Mouse (Mus musculus): ENCODE data around the gene Tssk2. TPM values are rescaled to one million over a fixed set of nuclear protein-coding genes. Genes with fewer than 3 reads are reported as not detected.
A peak's percentile ranks its signal among the peaks of the same experiment; 100 is the strongest.

Tssk2 gene
- polyA plus RNA-seq, 1 experiment from 2014 or later: not detected

DNA sequence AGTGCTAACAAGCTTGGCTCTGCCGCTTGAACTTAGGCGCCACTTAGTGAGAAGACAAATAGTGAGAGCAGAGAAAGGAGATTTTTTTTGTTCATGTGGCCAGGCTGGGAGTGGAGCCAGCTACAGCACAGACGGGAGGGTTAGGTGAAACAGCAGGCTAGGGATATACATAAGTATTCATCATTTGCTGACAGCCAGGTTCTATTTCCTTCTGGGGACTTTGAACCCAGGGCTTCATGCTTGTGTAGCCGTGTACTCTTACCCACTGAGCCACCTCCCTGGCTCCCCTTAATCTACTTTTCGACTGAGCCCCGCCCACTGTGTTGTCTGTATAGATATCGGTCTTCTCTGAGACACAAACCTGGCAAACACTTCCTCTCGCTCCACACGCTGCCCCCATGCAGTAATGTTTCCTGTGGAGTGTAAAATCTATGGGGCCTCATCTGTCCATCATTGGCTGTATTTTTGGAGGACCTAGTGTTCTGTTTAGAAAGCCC lies 40.9 kb downstream of the Tssk2 start:
- Histone ChIP-seq H3K9ac (ENCODE audit: low read length) (no peak overlapping the region), H3K4me3 (ENCODE audit: low read depth, low read length) (no peak overlapping the region), H3K4me2 (replicated peaks; ENCODE audit: low read depth) (peak overlapping the region; percentile 27; the same call in 1 of the 2 replicates), H3K27ac (replicated peaks) (peak overlapping the region; percentile 83), H3K4me1 (replicated peaks; ENCODE audit: control insufficient read depth, insufficient read depth) (no peaks in the 10 kb centered on the region), H3K9me3 (ENCODE audit: control insufficient read depth, low read length) (no peaks in the 10 kb centered on the region), H3K36me3 (ENCODE audit: control insufficient read depth, insufficient read depth, low read length) (no peaks in the 10 kb centered on the region), H3K27me3 (ENCODE audit: control insufficient read depth, insufficient read depth, low read length) (no peaks in the 10 kb centered on the region)
- ATAC-seq (ENCODE audit: low FRiP score, low TSS enrichment) (peak; percentile 87), DNase-seq (ENCODE audit: low spot score) (peak; percentile 74)
- TF ChIP-seq EP300 (optimal IDR thresholded peaks at IDR 0.05) (no peak), CTCF (IDR thresholded peaks at IDR 0.05; ENCODE audit: low read depth) (no peak)
- WGBS: 21% methylated on average over 9 of the region's 9 CpGs

DNA sequence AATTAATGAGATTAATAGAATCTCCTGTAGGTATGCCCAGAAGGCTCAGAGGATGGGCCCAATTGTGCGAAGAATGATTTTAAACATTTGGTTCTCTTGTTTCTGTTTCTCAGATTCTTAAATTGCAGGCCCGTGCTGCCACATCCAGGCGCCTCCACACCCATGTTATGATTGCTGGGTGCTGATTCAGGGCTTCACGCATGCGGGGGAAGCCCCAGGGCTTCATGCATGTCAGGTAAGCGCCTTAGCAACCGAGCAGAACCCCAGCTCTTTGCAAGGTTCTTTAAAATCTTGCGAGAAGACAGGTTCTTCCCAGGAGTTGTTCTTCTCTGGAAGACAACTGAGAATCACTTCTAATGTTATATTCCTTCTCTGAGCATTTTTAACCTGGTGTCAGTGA lies 45.0 kb downstream of the Tssk2 start:
- H3K27ac ChIP-seq (replicated peaks): no peak overlapping the region
- H3K9ac ChIP-seq (ENCODE audit: low read length): no peak overlapping the region
- 59% methylated on average over 8 of the region's 8 CpGs for WGBS
- no peak for ATAC-seq (ENCODE audit: low FRiP score, low TSS enrichment)
- no peaks in the 10 kb centered on the region for H3K9me3 ChIP-seq (ENCODE audit: control insufficient read depth, low read length)
- no peak overlapping the region for H3K4me2 ChIP-seq (replicated peaks; ENCODE audit: low read depth)
- H3K4me3 ChIP-seq (ENCODE audit: low read depth, low read length): no peak overlapping the region
- DNase-seq (ENCODE audit: low spot score): no peak
- TF ChIP-seq CTCF (IDR thresholded peaks at IDR 0.05; ENCODE audit: low read depth) (no peak), EP300 (optimal IDR thresholded peaks at IDR 0.05) (no peak)
- no peaks in the 10 kb centered on the region for H3K36me3 ChIP-seq (ENCODE audit: control insufficient read depth, insufficient read depth, low read length)
- H3K27me3 ChIP-seq (ENCODE audit: control insufficient read depth, insufficient read depth, low read length): no peaks in the 10 kb centered on the region
- no peaks in the 10 kb centered on the region for H3K4me1 ChIP-seq (replicated peaks; ENCODE audit: control insufficient read depth, insufficient read depth)

DNA sequence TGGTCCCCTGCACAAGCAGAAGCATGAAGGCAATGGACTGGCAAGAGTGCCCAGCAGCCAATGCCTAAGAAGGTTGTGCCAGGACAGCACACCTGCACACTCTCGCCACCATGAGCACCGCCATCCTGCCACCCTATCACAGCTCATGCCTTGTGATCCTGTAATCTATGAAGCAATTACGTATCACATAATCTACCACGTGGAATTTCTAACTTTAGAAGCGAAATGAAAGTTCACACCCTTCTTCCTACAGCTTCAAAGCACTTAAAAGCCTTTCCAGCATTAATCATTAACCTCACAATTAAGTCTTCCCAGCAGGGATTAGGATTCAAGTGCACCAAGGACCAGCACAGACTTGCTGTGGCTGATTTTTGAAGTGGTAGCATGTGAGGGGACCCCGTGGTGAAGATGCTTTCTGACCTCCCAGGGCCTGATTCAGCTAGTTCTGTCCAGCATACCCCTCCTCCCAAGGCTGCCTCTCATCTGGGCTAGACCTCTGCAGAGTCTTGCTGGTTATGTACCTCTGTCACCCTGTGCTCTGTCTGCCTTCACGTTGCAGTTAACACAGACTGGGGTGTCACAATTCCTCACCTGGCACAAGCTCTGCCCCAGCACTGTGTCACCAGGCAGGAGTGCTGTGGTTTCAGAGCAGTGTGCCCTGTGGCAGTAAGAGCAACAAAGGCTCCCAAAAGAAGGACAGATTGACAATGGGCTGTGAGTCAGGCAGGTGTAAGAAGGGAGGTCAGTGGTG lies 46.8 kb downstream of the Tssk2 start:
- WGBS: 32% methylated on average over 7 of the region's 7 CpGs
- Histone ChIP-seq H3K9ac (ENCODE audit: low read length) (no peak overlapping the region), H3K27me3 (ENCODE audit: control insufficient read depth, insufficient read depth, low read length) (no peaks in the 10 kb centered on the region), H3K27ac (replicated peaks) (no peak overlapping the region; the same call in 1 of the 2 replicates), H3K4me2 (replicated peaks; ENCODE audit: low read depth) (no peak overlapping the region), H3K36me3 (ENCODE audit: control insufficient read depth, insufficient read depth, low read length) (no peaks in the 10 kb centered on the region), H3K9me3 (ENCODE audit: control insufficient read depth, low read length) (no peaks in the 10 kb centered on the region), H3K4me1 (replicated peaks; ENCODE audit: control insufficient read depth, insufficient read depth) (no peaks in the 10 kb centered on the region), H3K4me3 (ENCODE audit: low read depth, low read length) (no peak overlapping the region)
- ATAC-seq (ENCODE audit: low FRiP score, low TSS enrichment) (peak; percentile 65), DNase-seq (ENCODE audit: low spot score) (peak; percentile 18)
- TF ChIP-seq CTCF (IDR thresholded peaks at IDR 0.05; ENCODE audit: low read depth): no peak
- no peak for TF ChIP-seq EP300 (optimal IDR thresholded peaks at IDR 0.05)

DNA sequence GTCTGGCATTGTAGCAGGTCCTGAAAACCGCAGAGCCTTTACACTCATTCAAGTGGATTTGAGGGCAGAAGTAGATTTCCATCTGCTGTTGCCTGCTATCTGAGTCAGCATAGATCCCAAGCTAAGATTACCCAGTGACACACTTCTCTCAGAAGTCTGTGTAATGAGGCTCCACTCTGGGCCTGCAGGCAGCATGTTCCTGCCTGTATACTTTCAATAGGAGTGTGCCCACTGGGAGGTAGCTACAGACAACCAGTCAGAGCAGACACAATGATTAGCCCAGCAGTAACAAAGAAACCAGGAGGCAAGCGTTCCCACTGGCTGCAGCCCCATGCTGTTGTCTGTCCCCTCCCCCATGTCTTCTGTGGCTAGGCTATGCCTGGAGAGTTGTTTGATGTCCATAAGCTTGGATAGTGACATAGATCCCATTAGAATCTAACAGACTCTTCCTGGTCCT lies 51.0 kb downstream of the Tssk2 start:
- Histone ChIP-seq H3K4me3 (ENCODE audit: low read depth, low read length) (no peak overlapping the region), H3K9me3 (ENCODE audit: control insufficient read depth, low read length) (no peaks in the 10 kb centered on the region), H3K27me3 (ENCODE audit: control insufficient read depth, insufficient read depth, low read length) (no peaks in the 10 kb centered on the region), H3K36me3 (ENCODE audit: control insufficient read depth, insufficient read depth, low read length) (no peaks in the 10 kb centered on the region), H3K9ac (ENCODE audit: low read length) (no peak overlapping the region), H3K4me2 (replicated peaks; ENCODE audit: low read depth) (no peak overlapping the region), H3K27ac (replicated peaks) (no peak overlapping the region), H3K4me1 (replicated peaks; ENCODE audit: control insufficient read depth, insufficient read depth) (no peaks in the 10 kb centered on the region)
- TF ChIP-seq EP300 (optimal IDR thresholded peaks at IDR 0.05) (no peak), CTCF (IDR thresholded peaks at IDR 0.05; ENCODE audit: low read depth) (no peak)
- no peak for DNase-seq (ENCODE audit: low spot score)
- ATAC-seq (ENCODE audit: low FRiP score, low TSS enrichment): no peak
- WGBS: 51% methylated on average over 2 of the region's 2 CpGs

Other genes starting within 250 kb of the Tssk2 start
- gene Med15, start 165.7 kb upstream of the Tssk2 start, polyA plus RNA-seq (2015; fragmentation: Nextera tagmentation; extraction: Ambion mirVana): 19.4 and 22.7 TPM in 2 replicates
- gene Klhl22, start 139.0 kb upstream of the Tssk2 start, polyA plus RNA-seq (2015; fragmentation: Nextera tagmentation; extraction: Ambion mirVana): 32.0 and 34.0 TPM in 2 replicates
- 7.8 and 10.7 TPM in 2 replicates for gene Scarf2, start 101.4 kb upstream of the Tssk2 start, polyA plus RNA-seq (2015; fragmentation: Nextera tagmentation; extraction: Ambion mirVana)
- not detected in 2 replicates for gene B830017H08Rik, start 65.5 kb upstream of the Tssk2 start, polyA plus RNA-seq (2015; fragmentation: Nextera tagmentation; extraction: Ambion mirVana)
- gene Car15, start 60.3 kb upstream of the Tssk2 start, polyA plus RNA-seq (2015; fragmentation: Nextera tagmentation; extraction: Ambion mirVana): 0.63 and 1.3 TPM in 2 replicates
- gene Gm20518, start 7.0 kb upstream of the Tssk2 start, polyA plus RNA-seq (2015; fragmentation: Nextera tagmentation; extraction: Ambion mirVana): 0.07 TPM in 1 of 2 replicates, not detected in the other
- 0.06 and 0.11 TPM in 2 replicates for gene Tssk1, start 4.4 kb upstream of the Tssk2 start, polyA plus RNA-seq (2015; fragmentation: Nextera tagmentation; extraction: Ambion mirVana)
- gene Dgcr2, start 75 bp upstream of the Tssk2 start, polyA plus RNA-seq (2015; fragmentation: Nextera tagmentation; extraction: Ambion mirVana): 38.8 and 40.7 TPM in 2 replicates
- 15.6 and 17.0 TPM in 2 replicates for gene Ess2, start 12.7 kb downstream of the Tssk2 start, polyA plus RNA-seq (2015; fragmentation: Nextera tagmentation; extraction: Ambion mirVana)
- gene Gsc2, start 16.4 kb downstream of the Tssk2 start, polyA plus RNA-seq (2015; fragmentation: Nextera tagmentation; extraction: Ambion mirVana): 0.21 and 0.23 TPM in 2 replicates
- 219 and 245 TPM in 2 replicates for gene Slc25a1, start 29.6 kb downstream of the Tssk2 start, polyA plus RNA-seq (2015; fragmentation: Nextera tagmentation; extraction: Ambion mirVana)
- gene Vpreb2, start 81.8 kb downstream of the Tssk2 start, polyA plus RNA-seq (2015; fragmentation: Nextera tagmentation; extraction: Ambion mirVana): not detected in 2 replicates
- gene Dgcr6, start 154.2 kb downstream of the Tssk2 start, polyA plus RNA-seq (2015; fragmentation: Nextera tagmentation; extraction: Ambion mirVana): 82.8 and 85.8 TPM in 2 replicates
- gene Prodh, start 191.6 kb downstream of the Tssk2 start, polyA plus RNA-seq (2015; fragmentation: Nextera tagmentation; extraction: Ambion mirVana): 9.3 and 10.7 TPM in 2 replicates
- gene Rtn4r, start 229.0 kb downstream of the Tssk2 start, polyA plus RNA-seq (2015; fragmentation: Nextera tagmentation; extraction: Ambion mirVana): 1.1 TPM in 2 replicates